In the genomic region with DNA sequence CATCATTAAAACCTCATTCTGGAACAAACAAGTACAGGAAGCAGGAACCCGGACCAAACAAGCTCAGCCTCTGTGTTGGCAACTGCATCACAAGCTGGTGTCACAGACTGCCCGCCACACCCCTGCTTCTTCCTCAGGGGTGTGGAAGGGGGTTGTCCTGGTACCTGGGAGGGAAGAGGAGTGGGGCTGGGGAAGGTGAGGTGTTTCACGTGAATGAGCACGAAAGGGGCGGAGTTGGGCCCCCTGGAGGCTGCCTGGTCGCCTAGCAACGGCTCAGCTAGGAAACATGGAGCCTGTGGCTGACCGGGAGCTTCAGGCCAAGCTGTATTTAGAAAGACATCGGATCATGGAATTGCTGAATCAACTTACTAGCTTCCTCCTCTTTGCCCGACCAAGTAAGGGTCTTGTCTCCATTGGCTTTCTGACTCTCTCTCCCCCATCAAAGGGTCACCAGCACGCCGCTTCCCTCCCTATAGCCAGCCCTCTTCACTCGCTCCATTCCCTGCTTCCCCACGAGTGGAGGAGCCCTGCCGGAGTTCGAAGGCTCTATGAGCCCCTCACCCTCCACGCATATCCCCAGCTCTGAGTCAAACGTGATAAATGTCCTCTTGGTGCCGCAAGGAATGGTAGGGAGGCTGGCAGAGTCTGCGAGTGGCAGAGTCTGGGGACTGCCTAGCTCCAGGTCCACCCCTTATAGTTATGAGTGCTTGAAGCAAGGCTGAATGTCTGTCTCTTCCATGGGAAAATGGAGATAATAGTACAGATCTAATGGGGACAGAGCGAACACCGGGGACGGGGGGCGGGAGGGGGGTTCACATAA, we compare ENCODE assay signal across 9 mouse cellular contexts. TPM values are rescaled to one million over a fixed set of nuclear protein-coding genes. Genes with fewer than 3 reads are reported as not detected.
DNase-seq lines count a peak whose midpoint lies in the region; ATAC-seq and TF ChIP-seq lines count a peak whose summit lies in the region.
"Had no signal": no experiment of that assay in that cellular context is flagged by ENCODE, and none has a peak within 500 bp of the region (broad histone marks: within the 10 kb centered on the region; RNA-seq: fewer than 3 reads in every experiment).

A gene (plus strand): TSS at position 51 of the 820 bp plus-strand sequence.

- H3K9me3 ChIP-seq in heart, embryonic 15.5 days (replicated peaks): no peaks in the 10 kb centered on the region
- no peaks in the 10 kb centered on the region for H3K9me3 ChIP-seq in embryonic facial prominence, embryonic 11.5 days (replicated peaks; ENCODE audit: control insufficient read depth, low read length)
- no peaks in the 10 kb centered on the region for H3K9me3 ChIP-seq in hindbrain, postnatal 0 days (ENCODE audit: low read length)
- H3K9me3 ChIP-seq in neural tube, embryonic 12.5 days: no peaks in the 10 kb centered on the region
- H3K9me3 ChIP-seq: megakaryocyte, embryonic 14.5 days had no signal

- intact Hi-C loops in left cerebral cortex, postnatal 10 days (cut with DNase I): loop anchor here (10.0 kb wide), 1 partner anchor 1260 kb away; no protein-coding TSS in a partner anchor

- TF ChIP-seq CTCF in hindbrain, postnatal 0 days (IDR thresholded peaks at IDR 0.05; ENCODE audit: low read depth): peak; percentile 19; the same call in 1 of the 2 replicates

- no peak within 1 kb of the TSS for H3K27ac ChIP-seq in heart, embryonic 15.5 days
- no peak within 1 kb of the TSS for H3K27ac ChIP-seq in embryonic facial prominence, embryonic 11.5 days (replicated peaks; ENCODE audit: low read depth, low read length)
- peak within 1 kb of the TSS; percentile 77 for H3K27ac ChIP-seq in hindbrain, postnatal 0 days
- H3K27ac ChIP-seq in neural tube, embryonic 12.5 days: no peak within 1 kb of the TSS; the same call in 1 of the 2 replicates

- no peaks in the 10 kb centered on the region for H3K36me3 ChIP-seq in heart, embryonic 15.5 days
- H3K36me3 ChIP-seq in embryonic facial prominence, embryonic 11.5 days (replicated peaks; ENCODE audit: control insufficient read depth, insufficient read depth, low read depth, low read length): no peaks in the 10 kb centered on the region
- H3K36me3 ChIP-seq in hindbrain, postnatal 0 days (ENCODE audit: insufficient read depth, low read length): no peaks in the 10 kb centered on the region
- H3K36me3 ChIP-seq in neural tube, embryonic 12.5 days: no peaks in the 10 kb centered on the region

- H3K9ac ChIP-seq in heart, embryonic 15.5 days: no peak within 1 kb of the TSS
- peak within 1 kb of the TSS; percentile 46 for H3K9ac ChIP-seq in embryonic facial prominence, embryonic 11.5 days (replicated peaks; ENCODE audit: low read length)
- peak within 1 kb of the TSS; percentile 52; the same call in 1 of the 2 replicates for H3K9ac ChIP-seq in hindbrain, postnatal 0 days (replicated peaks; ENCODE audit: low read length)
- peak within 1 kb of the TSS; percentile 51 for H3K9ac ChIP-seq in neural tube, embryonic 12.5 days

- no peak for DNase-seq in heart, adult 9 months (ENCODE audit: low spot score in 2 of 2)
- peak; percentile 69 for DNase-seq in embryonic facial prominence, embryonic 11.5 days (ENCODE audit: low spot score)
- DNase-seq in hindbrain, postnatal 0 days (ENCODE audit: low spot score): peak; percentile 79
- DNase-seq in left cerebral cortex, postnatal 10 days (ENCODE audit: extremely low spot score in 1 of 2, low spot score in 2 of 2): peak; percentile 36 to 74
- DNase-seq in spleen, postnatal 36 days (ENCODE audit: low spot score in 2 of 2): no peak
- DNase-seq in yolk sac, embryonic 10.5 days (ENCODE audit: low spot score): no peak

- peak within 1 kb of the TSS; percentile 59 for H3K4me2 ChIP-seq in heart, embryonic 15.5 days
- H3K4me2 ChIP-seq in embryonic facial prominence, embryonic 11.5 days (ENCODE audit: low read depth, low read length): peak within 1 kb of the TSS; percentile 55
- peak within 1 kb of the TSS; percentile 60 for H3K4me2 ChIP-seq in hindbrain, postnatal 0 days (ENCODE audit: low read depth, low read length)
- peak within 1 kb of the TSS; percentile 69 for H3K4me2 ChIP-seq in neural tube, embryonic 12.5 days (replicated peaks)

- WGBS in heart, embryonic 15.5 days: 15% methylated on average over 24 of the region's 24 CpGs
- WGBS in embryonic facial prominence, embryonic 11.5 days: 7% methylated on average over 24 of the region's 24 CpGs
- WGBS in hindbrain, postnatal 0 days: 8% methylated on average over 24 of the region's 24 CpGs
- WGBS in neural tube, embryonic 12.5 days: 8% methylated on average over 24 of the region's 24 CpGs

- H3K27me3 ChIP-seq in heart, embryonic 15.5 days: no peaks in the 10 kb centered on the region
- H3K27me3 ChIP-seq in embryonic facial prominence, embryonic 11.5 days (ENCODE audit: control insufficient read depth, insufficient read depth, low read length): no peaks in the 10 kb centered on the region
- no peaks in the 10 kb centered on the region for H3K27me3 ChIP-seq in hindbrain, postnatal 0 days (ENCODE audit: insufficient read depth, low read length)
- no peaks in the 10 kb centered on the region for H3K27me3 ChIP-seq in neural tube, embryonic 12.5 days (replicated peaks)

- peaks cover 6% of the 10 kb centered on the region for H3K4me1 ChIP-seq in heart, embryonic 15.5 days (replicated peaks)
- no peaks in the 10 kb centered on the region for H3K4me1 ChIP-seq in embryonic facial prominence, embryonic 11.5 days (ENCODE audit: control insufficient read depth, insufficient read depth, low read length)
- peaks cover 7% of the 10 kb centered on the region for H3K4me1 ChIP-seq in hindbrain, postnatal 0 days (ENCODE audit: insufficient read depth, low read length)
- H3K4me1 ChIP-seq in neural tube, embryonic 12.5 days: peaks cover 12% of the 10 kb centered on the region

- ATAC-seq in heart, embryonic 15.5 days (replicated peaks; ENCODE audit: insufficient number of reproducible peaks, insufficient read depth, low FRiP score, low read depth): no peak
- peak; percentile 57; the same call in 1 of the 2 replicates for ATAC-seq in embryonic facial prominence, embryonic 11.5 days (replicated peaks; ENCODE audit: insufficient number of reproducible peaks, low FRiP score, low TSS enrichment, low read depth)
- peak; percentile 88 for ATAC-seq in hindbrain, postnatal 0 days
- ATAC-seq in neural tube, embryonic 12.5 days (ENCODE audit: low FRiP score, low read depth): peak; percentile 83

- peak within 1 kb of the TSS; percentile 26 for H3K4me3 ChIP-seq in heart, embryonic 15.5 days
- peak within 1 kb of the TSS; percentile 23 for H3K4me3 ChIP-seq in embryonic facial prominence, embryonic 11.5 days (ENCODE audit: low read depth, low read length)
- H3K4me3 ChIP-seq in hindbrain, postnatal 0 days (ENCODE audit: low read length): peak within 1 kb of the TSS; percentile 36
- peak within 1 kb of the TSS; percentile 27 for H3K4me3 ChIP-seq in neural tube, embryonic 12.5 days
- H3K4me3 ChIP-seq: megakaryocyte, embryonic 14.5 days had no signal

RNA-seq across cellular contexts. Expression of the gene that starts here (rescaled TPM):
- polyA plus RNA-seq in heart, embryonic 15.5 days (2015; fragmentation: Nextera tagmentation; extraction: Ambion mirVana): 0.26 and 0.44 TPM in 2 replicates
- 0.66 and 0.78 TPM in 2 replicates for polyA plus RNA-seq in embryonic facial prominence, embryonic 11.5 days (2014; fragmentation: Nextera tagmentation; extraction: Ambion mirVana)
- not detected in 2 replicates for total RNA-seq in hindbrain, postnatal 0 days (2014; rRNA removed)
- 7.5 and 8.8 TPM in 2 replicates for polyA plus RNA-seq in hindbrain, postnatal 0 days (2015; fragmentation: Nextera tagmentation; extraction: Ambion mirVana)
- 1 to 10 TPM; 1.6 to 1.9 TPM for total RNA-seq in left cerebral cortex, postnatal 10 days (2021)
- polyA plus RNA-seq in neural tube, embryonic 12.5 days (2016; fragmentation: Nextera tagmentation; extraction: Ambion mirVana): 0.61 and 1.1 TPM in 2 replicates

Comparison
In these comparisons a context has a peak if more than half of its experiments do, and no peak if none do; other contexts are left out.
1. Peak in DNase-seq, ATAC-seq, H3K4me3 ChIP-seq, H3K9ac ChIP-seq and H3K4me2 ChIP-seq in embryonic facial prominence, embryonic 11.5 days; RNA of the gene not detected or under 1 TPM.
2. DNase-seq: peak in hindbrain, postnatal 0 days (single experiment) and left cerebral cortex, postnatal 10 days (2 of 2); none in heart, adult 9 months (0 of 2), spleen, postnatal 36 days (0 of 2) and yolk sac, embryonic 10.5 days (single experiment).
3. Peak in every context shown above with its lines, with median percentiles within 50 percentile points of each other: H3K4me2 ChIP-seq and H3K4me3 ChIP-seq.